Mouse (Mus musculus) testis, postnatal 10 days (tissue): ENCODE data around the gene Frmpd2.

Experiments
- DNase-seq: peaks from one replicate; pipeline ENCODE4 v3.0.0; 2021; ENCODE audit warnings: low spot score

Frmpd2 gene

DNA sequence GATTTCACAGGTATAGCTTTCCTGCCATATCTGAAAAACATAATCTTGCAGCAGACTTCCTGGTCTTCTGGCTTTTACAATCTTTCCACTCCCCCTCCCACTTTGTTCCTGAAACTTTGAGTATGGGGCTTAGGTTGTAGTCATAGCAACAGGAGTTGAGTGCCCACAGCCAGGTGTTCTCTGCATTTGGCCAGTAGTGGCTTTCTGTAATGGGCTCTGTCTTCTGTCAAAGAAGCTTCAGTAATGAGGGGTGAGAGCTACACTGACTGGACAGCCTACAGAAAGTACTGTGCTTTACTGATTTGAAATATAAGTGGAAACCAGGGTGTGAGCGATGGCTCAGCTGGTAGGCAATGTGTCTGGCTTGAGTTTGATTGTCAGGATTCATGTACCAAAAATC, 37.2 kb downstream of the Frmpd2 start:
- DNase-seq, result no peak

DNA sequence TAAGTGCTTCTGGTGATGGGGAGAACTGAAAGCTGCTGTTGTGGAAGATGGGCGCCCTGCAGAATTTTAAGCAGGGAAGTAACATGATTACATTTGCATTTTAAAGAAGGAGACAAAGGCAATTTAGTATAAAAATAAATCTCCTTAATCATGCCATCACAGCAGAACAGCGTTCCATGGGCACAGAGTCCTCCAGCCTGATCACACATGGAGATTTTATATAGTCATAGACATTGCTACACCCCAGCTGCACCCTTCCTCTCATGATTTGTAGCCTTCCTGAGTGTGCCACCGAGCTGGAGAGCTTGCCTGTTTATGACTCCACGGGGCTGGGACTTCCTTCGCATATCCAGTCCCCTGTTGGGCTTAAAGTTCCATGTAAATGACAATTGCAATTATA, 42.4 kb downstream of the Frmpd2 start:
- no peak for DNase-seq

DNA sequence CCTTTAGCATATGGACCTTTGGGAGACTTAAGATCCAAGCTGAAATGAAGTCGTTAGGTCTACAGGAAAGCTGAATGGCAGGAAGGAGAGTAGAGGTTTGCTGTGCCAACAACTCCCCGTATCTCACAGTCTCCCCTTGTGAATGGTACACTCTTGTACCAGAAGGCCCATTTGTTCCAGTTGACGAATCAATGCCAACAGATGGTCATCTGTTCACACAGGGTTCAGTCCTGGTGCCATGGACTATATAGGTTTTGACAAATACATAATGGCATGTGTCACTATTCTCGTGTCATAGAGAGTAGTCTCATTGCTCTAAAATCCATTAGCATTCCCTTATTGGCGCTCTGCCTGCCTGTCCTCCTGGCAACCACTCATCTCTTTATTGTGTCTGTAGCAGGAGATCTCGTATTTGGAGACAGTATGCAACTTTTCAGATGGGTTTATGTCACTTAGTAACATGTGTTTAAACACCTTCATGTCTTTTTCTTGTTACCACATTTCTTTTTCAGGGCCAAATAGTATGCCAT, 43.3 kb downstream of the Frmpd2 start:
- peak; percentile 20 for DNase-seq

DNA sequence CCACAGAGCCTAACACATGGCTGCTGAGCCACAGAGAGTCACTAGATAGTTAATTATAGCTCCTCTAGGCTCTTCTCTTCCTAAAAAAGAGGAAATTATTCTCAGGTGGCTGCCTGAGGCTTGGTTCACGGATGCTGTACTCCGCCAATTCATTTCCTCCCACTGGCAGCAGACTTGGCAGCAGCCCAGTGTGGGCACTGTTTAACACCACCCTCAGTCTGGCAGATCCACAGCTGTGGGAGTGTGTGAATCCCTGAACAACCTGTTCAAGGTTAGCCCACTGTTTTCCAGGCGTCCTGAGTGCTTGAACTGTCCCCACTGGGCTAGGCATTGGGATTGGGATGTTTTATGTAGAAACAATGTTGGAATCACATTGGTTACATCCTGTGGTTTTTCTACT, 50.0 kb downstream of the Frmpd2 start:
- peak; percentile 52 for DNase-seq

DNA sequence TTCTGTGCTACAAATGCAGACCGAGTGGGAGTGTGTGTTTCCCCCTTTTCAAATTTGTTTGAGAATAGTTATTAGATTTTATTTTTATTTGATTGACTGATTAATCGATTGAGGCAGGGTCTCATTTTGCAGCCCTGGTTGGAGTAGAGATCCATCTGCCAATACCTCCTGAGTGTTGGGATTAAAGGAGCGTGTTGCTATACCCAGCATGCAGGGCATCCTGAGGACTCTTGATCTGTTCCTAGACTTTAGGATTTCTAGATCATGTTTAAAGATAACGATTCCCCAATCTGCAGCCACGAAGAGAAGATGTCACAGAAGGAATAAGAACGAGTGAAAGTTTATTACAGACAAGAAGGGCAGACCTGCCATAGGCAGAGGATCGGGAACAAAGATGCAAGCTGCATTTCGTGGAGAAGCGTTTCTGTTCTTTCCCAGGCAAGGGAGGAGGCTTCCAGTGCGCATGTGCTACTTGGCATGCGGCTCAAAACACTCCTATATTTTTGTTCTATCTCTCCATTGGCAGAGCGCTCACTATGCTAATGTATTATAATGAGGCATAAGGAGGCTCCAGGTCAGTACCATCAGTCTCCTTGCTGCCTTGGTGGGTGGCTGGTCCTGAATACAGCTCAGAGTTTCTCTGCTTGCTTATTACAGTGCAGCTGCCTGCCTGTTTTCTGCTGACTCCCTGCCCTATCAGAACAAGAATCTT, 53.9 kb downstream of the Frmpd2 start:
- no peak for DNase-seq

DNA sequence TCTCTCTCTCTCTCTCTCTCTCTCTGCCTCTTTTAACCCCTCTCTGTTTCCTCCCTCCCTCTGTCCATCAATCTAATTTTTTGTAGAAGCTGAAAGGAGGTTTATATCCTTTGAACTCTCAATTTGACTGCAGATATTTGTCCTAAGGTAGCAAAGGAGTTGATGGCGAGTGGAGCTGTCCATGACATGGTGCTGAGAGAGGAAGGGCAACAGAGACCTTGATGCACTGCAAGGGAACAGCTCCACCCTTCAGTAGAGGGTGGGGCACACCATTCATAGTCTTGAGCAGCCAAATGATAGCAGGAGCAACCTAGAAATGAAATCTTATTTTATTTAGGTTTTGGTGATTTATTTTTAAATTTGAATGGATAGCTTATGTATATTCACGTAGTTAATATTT, 55.1 kb downstream of the Frmpd2 start:
- no peak for DNase-seq

DNA sequence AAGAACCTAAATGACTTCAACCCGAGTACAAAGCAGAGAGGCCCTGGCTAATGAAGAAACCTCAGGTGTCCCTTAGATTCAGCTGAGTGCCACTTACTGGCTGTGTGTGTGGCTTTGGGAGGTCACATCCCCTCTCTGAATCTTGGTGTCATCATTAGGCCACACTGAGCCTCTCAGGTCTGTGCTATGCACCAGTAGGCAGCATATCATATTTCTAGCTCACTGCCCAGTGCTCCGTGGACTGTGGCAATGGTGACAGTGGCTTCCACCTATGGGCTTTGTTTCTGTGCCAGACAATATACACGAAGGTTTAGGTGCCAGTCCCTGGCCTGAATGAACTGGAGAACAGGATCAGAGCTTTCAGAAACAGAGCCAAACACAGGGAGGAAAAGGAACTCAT, 56.4 kb downstream of the Frmpd2 start:
- DNase-seq, result no peak

DNA sequence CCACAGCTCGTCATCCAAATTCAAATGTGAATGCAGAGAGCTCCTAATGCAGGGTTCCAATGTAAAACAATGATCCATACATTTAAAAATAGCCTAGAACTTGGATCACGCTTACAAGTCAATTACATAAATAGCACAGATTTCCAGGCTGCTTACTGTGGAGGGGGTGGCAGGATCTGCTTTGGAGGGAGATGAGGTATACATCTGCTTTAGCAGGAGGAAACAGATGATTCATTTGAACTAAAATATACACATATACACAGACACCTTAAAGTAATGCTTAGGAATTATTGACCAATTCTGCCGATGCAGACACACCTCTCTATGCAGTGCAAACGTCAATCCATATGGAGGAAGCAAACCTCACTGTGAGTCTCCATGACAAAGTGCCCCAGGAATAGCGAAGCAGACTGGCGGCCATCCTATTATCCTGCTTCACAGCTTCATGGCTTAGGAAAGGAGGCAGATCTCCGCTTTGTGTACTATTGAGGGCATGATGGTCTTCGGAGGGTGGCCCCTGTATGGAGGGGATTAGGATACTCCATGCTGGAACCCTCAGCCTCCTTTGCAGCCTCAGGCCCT, 59.9 kb downstream of the Frmpd2 start:
- no peak for DNase-seq

DNA sequence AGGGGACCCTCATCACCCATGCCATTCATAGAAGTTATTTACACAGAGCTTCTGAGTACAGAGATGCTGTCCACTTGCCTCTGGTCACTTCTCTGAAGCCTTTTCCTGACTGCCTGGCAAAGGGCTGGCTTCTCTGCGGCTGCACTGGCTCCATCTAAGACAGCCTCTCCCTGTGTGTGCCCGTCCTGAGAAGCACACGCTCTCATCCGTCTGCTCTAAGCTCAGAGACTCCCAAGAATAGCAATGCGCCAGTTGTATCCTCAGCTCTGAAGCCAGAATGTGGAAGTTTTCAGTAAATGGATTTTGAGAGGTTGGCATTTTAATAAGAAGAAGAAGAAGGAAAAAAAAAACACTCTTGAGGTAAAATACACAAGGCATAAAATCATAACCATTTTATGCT, 61.3 kb downstream of the Frmpd2 start:
- no peak for DNase-seq

DNA sequence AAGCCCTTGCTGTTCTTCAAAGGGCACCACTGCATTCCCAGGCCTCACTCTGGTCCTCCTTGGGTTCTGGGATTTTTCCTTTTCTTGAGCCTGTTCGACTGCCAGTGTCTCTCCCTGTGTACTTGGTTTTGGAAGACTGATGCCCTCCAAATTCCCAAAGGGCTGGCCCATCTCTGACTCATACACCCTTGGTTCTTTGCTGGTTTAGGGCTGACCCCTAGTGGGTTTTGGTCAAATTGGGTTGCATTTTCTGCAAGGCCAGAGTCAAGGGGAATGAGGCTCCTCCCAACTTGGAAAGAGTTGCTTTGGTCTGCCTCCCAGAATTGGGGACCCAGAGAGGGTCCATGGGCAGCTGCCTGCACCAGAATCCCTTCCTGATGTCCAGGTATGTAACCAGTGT, 62.0 kb downstream of the Frmpd2 start:
- DNase-seq, result no peak

DNA sequence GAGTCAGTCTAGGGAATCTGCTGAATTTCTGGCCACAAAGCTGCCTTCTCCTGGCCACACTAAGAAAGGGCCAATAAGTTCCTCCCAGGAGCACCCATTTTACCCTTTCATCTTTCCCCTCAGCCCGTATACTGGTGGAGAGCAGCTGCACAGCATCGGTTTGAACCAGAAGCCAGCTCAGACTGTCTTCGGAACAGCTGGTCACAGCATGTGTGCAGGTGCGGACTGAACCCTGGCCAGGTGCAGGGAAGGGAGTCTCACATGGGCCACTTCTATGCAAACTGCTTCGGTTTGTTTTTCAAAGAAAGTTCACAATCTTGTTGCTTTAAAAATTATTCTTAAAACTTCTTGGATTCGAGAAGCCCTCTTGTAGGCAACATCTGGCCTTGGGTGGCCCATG, 63.8 kb downstream of the Frmpd2 start:
- no peak for DNase-seq

DNA sequence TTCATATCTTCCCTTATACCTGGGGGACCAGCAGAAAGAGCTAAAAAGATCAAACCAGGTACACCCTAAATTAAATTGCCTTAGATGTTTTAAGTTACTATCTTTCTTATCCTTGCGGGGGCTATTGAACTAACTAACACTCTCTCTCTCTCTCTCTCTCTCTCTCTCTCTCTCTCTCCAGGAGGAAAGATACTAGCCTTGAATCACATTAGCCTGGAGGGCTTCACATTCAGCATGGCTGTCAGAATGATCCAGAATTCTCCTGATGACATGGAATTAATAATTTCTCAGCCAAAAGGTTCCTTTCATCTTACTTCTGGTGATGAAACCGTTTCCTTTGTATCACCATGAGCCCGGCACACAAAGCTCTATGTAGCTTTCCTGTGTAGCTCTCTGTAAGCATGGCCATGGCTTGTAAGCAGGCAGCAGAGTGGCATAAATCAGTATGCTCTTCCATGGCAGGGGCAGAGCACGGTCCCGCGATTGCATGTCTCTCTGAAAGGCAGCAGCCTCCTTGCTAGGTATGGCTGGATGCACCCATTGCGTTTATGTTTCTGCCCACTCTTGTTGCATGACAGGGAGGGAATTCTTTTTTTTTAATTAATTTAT, 68.2 kb downstream of the Frmpd2 start:
- no peak for DNase-seq

DNA sequence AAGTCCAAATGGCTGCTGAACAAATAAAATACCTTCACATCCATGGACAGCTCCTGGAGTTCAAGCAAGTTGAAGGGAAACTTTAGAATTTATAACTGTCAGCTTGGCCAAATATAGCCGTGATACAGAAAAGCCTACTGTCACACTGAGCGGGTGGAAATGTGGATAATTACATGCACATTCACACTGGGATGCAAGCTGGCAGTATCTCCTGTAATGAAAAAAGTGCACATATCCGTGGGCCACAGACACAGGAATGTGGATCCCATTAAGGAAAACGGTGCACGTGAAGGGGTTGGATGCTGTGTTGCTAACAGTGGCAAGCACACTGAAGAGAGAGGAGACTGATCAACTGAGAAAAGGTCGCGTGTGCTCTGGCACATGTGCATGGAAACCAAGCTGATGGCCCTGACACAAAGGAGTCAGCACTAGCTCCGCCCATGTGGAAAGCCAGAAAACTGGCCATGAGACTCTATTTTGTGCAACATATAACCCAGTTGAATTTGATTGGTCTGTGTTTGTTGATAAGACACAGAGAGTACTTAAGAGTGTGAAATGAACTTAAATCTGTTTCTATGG, 74.2 kb downstream of the Frmpd2 start:
- no peak for DNase-seq

DNA sequence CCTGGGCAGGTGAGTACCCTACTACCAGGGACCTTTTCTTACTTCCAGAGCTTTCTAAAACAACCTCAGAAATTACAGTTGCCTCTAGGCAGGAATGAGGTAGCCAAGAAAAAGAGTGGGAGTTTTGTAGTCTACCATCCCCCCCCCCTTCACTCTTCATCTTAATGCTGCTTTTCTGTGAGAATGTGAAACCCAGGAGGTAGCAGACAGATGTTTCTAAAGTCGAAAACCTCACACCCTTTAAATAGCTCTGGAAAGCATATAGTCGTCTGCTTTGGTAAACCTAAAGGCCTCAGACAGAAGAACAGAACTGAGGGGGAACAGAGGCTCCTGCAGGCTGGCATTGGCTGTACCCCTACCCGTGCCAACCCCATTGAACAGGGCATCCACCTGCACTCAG, 77.2 kb downstream of the Frmpd2 start:
- DNase-seq, result no peak

DNA sequence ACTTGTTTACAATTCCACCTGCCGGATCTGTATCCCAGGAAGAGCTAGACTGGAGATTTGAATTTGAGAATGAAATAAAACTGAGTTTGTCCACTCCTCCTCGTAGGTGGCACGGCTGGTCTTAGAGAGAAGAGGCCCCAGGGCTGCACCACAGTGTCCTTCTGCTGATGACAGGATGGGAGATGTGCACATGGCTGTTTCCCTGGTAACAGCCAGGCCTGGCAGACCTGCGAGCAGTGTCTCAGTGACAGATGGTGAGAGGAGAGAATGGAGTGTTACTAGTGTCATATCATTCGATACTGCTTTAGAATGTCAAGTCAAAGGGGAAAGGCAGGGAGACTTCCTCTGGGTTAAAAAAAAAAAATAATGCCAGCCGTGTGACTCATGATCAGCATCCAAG, 78.4 kb downstream of the Frmpd2 start:
- no peak for DNase-seq

DNA sequence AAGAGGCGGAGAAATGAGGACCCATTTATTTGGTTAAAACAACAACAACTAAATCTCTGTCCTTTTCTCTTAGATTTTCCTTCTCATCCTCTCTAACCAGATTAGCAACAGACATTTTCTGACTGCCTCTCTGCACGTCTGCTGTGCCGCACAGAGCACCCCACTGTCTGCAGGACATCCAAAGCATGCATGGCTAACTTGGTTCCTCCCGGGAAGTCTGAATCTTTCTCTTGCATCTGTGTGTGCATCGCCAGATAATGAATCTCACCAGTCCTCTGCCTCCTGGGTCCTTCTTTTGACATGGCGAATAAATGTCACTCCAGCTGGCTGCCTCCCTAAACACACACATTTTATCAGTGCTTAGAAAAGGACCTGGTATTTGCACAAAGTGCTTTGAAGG, 99.2 kb downstream of the Frmpd2 start:
- no peak for DNase-seq

DNA sequence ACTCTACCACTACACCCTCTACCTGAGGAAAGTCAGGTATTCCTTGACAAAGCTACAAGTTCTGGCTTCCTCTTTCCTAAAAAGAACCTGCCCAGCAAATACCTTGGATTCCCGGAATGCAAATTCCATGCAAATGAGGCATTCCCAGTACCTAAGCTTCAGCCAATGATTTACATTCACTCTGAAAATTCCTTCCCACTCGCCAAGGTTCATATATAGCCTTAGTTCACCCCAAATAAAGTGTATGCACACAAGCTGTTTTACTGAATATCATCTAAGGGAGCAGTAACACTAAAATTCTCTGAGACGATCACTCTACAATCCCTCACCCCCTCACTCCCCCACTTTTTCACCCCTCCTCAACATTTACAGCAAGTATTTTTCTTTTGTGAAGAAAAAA, 102.1 kb downstream of the Frmpd2 start:
- no peak for DNase-seq

DNA sequence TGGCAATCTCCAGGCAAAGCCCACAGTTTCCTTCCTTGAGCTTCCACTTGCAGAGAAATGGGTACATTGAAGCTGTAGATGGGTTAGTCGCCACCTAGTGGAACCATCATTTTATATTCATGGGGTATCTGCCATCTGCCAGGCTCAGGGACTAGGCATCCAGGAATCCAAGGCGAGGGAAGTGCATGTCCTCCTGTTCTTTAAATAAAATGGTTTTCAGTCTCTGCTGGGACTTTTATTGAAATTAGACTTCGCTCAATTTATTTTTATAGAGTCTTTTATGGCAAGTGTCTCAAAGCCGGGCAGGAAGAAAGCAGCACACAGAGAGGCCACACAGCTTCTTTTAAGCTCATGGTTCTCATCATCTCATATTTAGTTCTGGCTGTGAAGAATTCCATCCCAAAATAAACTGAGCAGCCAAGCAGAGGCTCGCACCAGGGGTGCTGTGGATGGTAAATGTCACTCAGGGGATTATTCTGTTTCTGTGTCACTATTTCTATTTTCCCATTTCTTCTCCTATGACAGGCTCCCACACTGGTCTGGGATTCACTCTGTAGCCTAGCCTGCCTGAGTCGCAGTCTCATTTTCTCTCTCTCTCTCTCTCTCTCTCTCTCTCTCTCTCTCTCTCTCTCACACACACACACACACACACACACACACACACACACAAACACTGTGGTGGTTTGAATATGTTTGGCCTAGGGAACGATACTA, 108.4 kb downstream of the Frmpd2 start:
- DNase-seq, result no peak

DNA sequence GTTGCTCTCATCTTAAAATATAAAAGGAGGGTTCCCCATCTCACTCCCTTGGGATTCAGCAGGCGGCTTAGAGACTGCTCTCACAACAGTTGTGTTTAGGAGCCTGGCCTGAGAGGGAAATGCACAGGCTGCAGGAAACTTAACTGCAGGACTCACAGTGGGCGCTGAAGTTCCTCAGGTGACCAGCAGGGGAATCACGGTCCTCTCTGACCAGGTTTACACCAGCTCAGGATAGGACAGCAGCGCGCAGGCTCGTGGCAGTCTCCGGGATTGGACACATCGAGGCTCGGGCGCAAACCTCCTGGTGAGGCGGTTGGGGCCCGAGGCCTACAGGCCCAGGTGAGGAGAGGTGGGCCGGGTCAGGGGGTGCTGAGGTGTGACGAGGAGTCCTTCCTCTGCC, 117.5 kb downstream of the Frmpd2 start, which contains the start of gene Ptpn20:
Ptpn20 (plus strand) TSS at position 257 of the 400 bp plus-strand sequence.
- peak; percentile 60 for DNase-seq

DNA sequence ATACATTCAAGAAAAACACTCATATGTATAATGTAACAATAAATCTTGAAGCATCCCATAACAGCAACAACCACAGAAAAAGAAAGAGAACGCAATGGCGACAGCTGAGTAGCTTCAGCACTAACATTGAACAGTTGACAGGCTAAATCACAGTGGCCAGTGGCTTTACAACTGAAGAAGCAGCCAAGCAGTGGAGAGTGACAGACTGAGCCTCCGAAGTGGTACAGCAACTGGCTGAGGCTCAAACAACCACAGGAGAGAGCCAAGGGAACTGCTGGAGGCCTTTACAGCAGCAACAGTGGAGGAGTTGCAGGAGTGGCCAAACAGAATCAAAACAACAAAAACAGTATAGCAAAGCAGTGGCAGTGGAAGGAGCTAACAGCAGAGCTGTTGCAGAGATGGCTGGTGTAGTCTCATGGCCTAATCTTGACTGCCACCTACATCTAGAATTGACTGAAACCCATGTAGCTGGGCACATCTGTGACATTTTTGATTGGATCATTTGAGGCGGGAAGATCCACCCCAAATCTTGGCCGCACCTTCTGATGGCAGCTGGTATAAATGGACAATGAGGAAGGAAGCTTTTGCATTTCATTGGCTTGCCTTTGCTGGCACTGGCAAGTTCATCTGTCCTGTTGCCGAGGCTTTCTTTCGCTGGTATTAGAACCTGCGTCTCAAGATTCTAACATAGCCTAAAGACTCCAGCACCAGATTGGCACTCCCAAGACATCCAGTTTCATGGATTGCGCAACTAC, 127.1 kb downstream of the Frmpd2 start:
- no peak for DNase-seq

DNA sequence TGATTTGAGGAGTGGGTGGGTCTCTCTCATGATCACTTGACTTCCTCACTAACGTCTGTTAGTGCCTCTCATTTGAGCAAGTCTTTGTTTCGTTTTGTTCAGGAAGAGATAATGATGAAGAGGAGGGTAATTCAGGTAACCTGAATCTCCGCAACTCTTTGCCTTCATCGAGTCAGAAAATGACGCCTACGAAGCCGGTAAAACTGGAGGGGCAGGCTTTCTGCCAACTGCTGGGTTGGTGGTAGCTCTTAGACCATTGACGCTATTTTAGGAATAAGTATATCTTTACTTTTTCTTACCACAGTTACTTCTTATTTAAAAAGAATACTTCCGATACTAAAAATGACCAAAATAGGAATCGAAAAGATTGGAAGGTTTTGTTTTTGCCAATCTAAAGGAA, 135.9 kb downstream of the Frmpd2 start:
- DNase-seq, result no peak
